Mouse (Mus musculus) lung, postnatal 0 days (tissue): ENCODE data around the gene Glis1. TPM values are rescaled to one million over a fixed set of nuclear protein-coding genes. Genes with fewer than 3 reads are reported as not detected.

Experiments used
- ATAC-seq: fragments of 200-750 bp; cut with Nextera tagmentation; 2 replicates; pipeline ENCODE4 v1.8.0; 2017; ENCODE audit warnings: moderate library complexity
- DNase-seq: peaks from one replicate; pipeline ENCODE4 v3.0.0-alpha.2; 2016; ENCODE audit warnings: low spot score
- H3K27ac ChIP-seq: fragments of 300-500 bp; sonication (generic); 2 replicates; pipeline ENCODE4 v1.5.1; 2014; ENCODE audit warnings: antibody characterized with exemption, mild to moderate bottlenecking, low read length, mixed read lengths
- H3K27me3 ChIP-seq: fragments of 300-500 bp; sonication (generic); replicated peaks from 2 replicates; pipeline ENCODE4 v1.6.1; 2014; ENCODE audit warnings: low read length, mixed read lengths; ENCODE audit not compliant: insufficient read depth
- H3K36me3 ChIP-seq: fragments of 300-500 bp; sonication (generic); 2 replicates; pipeline ENCODE4 v1.6.1; 2014; ENCODE audit warnings: low read length, mixed read lengths; ENCODE audit not compliant: insufficient read depth
- H3K4me1 ChIP-seq: fragments of 300-500 bp; sonication (generic); 2 replicates; pipeline ENCODE4 v1.6.1; 2014; ENCODE audit warnings: antibody characterized with exemption, low read depth, low read length, mixed read lengths; ENCODE audit not compliant: insufficient read depth
- H3K4me2 ChIP-seq: fragments of 300-500 bp; sonication (generic); replicated peaks from 2 replicates; pipeline ENCODE4 v1.6.1; 2014; ENCODE audit warnings: low read depth, mild to moderate bottlenecking, low read length, moderate library complexity, mixed read lengths
- H3K4me3 ChIP-seq: fragments of 300-500 bp; sonication (generic); 2 replicates; pipeline ENCODE4 v1.5.1; 2014; ENCODE audit warnings: low read depth, low read length
- H3K9ac ChIP-seq: fragments of 300-500 bp; sonication (generic); replicated peaks from 2 replicates; pipeline ENCODE4 v1.6.1; 2014; ENCODE audit warnings: low read depth, mild to moderate bottlenecking
- H3K9me3 ChIP-seq: fragments of 300-500 bp; sonication (generic); 2 replicates; pipeline ENCODE4 v1.6.1; 2016; ENCODE audit warnings: low read length, mixed read lengths
- CTCF ChIP-seq: IDR thresholded peaks from 2 replicates; pipeline ENCODE4 v1.5.1; 2016; ENCODE audit warnings: antibody characterized with exemption, mild to moderate bottlenecking
- EP300 ChIP-seq: IDR thresholded peaks from 2 replicates; pipeline ENCODE4 v1.6.1; 2016; ENCODE audit warnings: antibody characterized with exemption, mild to moderate bottlenecking, control low read depth
- WGBS: fragments of 180-500 bp; shearing (Covaris S2); extraction: QIAGEN DNeasy Blood & Tissue Kit; methylation state at CpG from one replicate; pipeline ENCODE4 v1.1.7; 2014; 5-methylcytosine and 5-hydroxymethylcytosine counted together
- polyA plus RNA-seq: library from polyadenylated mRNA; unstranded; fragments of >200 nt; fragmentation: Nextera tagmentation; extraction: Ambion mirVana; gene quantifications from 2 replicates; pipeline ENCODE4 v1.2.1, GENCODE M21; 2015

Glis1 gene
- polyA plus RNA-seq, 1 experiment from 2014 or later, result 0.76 TPM

DNA sequence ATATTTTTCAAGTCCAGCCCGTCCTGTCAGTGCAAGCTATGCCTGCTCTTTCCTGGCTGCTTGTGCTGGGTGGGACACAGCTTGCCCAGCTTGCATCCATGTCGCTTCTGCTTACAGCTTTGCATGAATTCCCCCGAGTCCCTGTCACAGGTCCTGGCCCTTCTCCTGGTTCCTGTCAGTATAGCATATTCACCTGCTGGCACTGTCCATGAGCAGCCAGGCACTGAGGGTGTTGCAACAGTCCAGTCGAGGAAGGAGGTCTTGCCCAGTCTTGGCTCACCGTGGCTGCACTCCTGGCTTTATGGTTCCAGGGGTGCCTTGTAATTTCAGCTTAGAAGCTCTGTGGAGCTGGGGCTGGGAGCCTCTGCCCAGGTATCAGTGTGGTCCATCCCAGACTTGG, 44.6 kb downstream of the Glis1 start:
- Histone ChIP-seq H3K4me2 (no peak overlapping the region), H3K36me3 (no peaks in the 10 kb centered on the region), H3K27me3 (no peaks in the 10 kb centered on the region), H3K4me3 (no peak overlapping the region), H3K27ac (no peak overlapping the region), H3K4me1 (no peaks in the 10 kb centered on the region), H3K9me3 (no peaks in the 10 kb centered on the region), H3K9ac (no peak overlapping the region)
- TF ChIP-seq EP300 (no peak), CTCF (no peak)
- ATAC-seq (no peak), DNase-seq (no peak)
- 64% methylated on average over 5 of the region's 5 CpGs for WGBS

DNA sequence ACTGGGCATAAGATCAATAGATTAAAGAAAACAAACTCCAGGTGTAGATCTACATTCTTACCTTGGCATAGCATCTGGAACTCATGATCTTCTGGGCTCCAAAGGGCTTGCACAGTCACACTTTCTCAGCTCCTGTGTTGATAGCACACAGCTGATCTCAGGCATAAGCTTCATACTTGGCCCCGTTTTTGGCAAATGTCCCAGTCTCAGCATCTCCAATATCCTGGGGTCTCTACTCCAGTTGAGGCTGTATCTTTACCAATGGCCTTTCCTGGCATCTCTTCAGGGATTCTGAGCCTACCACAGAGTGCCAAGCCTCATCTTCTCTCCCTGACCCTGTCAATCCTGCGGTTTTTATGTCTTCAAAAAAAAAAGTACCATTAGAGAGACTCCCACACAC, 48.1 kb downstream of the Glis1 start:
- Histone ChIP-seq H3K9ac (no peak overlapping the region), H3K36me3 (no peaks in the 10 kb centered on the region), H3K4me3 (no peak overlapping the region), H3K4me2 (no peak overlapping the region), H3K27me3 (no peaks in the 10 kb centered on the region), H3K4me1 (no peaks in the 10 kb centered on the region), H3K9me3 (no peaks in the 10 kb centered on the region), H3K27ac (no peak overlapping the region)
- ATAC-seq (no peak), DNase-seq (no peak)
- WGBS, result 69% methylated on average over 2 of the region's 2 CpGs
- no peak for TF ChIP-seq CTCF
- no peak for TF ChIP-seq EP300

DNA sequence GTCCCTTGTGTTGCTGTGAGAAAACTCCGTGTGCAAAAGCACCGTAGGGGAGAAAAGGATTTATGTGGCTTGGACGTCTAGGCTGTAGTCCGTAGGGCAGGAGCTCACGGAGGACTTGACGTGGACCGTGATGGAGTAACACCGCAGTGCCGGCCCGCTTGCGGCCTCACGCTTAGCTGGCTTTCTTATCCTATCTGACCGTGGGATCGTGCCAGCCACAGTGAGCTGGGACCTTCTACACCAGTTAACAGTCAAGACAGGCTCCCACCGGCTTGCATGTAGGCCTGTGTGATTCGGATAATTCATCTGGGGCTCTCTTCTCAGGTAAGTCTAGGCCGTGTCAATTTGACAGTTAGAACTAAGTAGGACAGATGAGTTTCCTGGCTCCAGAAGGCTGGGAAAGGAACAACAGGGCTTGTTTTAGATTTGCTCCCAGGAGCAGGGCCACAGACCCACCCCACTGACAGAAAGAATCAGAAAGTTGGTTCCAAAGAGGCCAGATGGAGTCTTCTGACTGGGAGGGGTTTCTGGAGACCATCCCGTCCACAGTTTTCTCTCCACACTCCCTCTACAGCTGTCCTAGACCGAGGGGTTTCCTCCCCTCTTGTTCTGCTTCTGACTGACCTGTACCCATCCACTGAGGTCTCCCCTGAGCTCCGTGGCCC, 49.3 kb downstream of the Glis1 start:
- TF ChIP-seq EP300 (no peak), CTCF (no peak)
- 88% methylated on average over 20 of the region's 20 CpGs for WGBS
- Histone ChIP-seq H3K36me3 (no peaks in the 10 kb centered on the region), H3K9me3 (no peaks in the 10 kb centered on the region), H3K9ac (no peak overlapping the region), H3K4me1 (no peaks in the 10 kb centered on the region), H3K27ac (no peak overlapping the region), H3K4me3 (no peak overlapping the region), H3K27me3 (no peaks in the 10 kb centered on the region), H3K4me2 (no peak overlapping the region)
- DNase-seq, result no peak
- ATAC-seq, result no peak

- no peak overlapping the region for H3K9ac ChIP-seq
- H3K4me2 ChIP-seq, result no peak overlapping the region
- no peaks in the 10 kb centered on the region for H3K4me1 ChIP-seq
- H3K27ac ChIP-seq, result no peak overlapping the region
- 85% methylated on average over 4 of the region's 4 CpGs for WGBS
- H3K36me3 ChIP-seq, result no peaks in the 10 kb centered on the region
- DNase-seq (no peak), ATAC-seq (no peak)
- H3K27me3 ChIP-seq, result no peaks in the 10 kb centered on the region
- H3K4me3 ChIP-seq, result no peak overlapping the region
- TF ChIP-seq EP300 (no peak), CTCF (no peak)
- H3K9me3 ChIP-seq, result no peaks in the 10 kb centered on the region
Measured at GRCm38 (mm10) chr4:107484221-107484575, 49.8 kb downstream of the Glis1 start.

- WGBS, result 50% methylated on average over 5 of the region's 5 CpGs
- Histone ChIP-seq H3K27ac (no peak overlapping the region), H3K36me3 (no peaks in the 10 kb centered on the region), H3K4me2 (no peak overlapping the region), H3K9ac (no peak overlapping the region), H3K27me3 (no peaks in the 10 kb centered on the region), H3K4me3 (no peak overlapping the region), H3K4me1 (no peaks in the 10 kb centered on the region), H3K9me3 (no peaks in the 10 kb centered on the region)
- TF ChIP-seq CTCF, result peak; percentile 60
- TF ChIP-seq EP300, result no peak
- peak; percentile 3; the same call in 1 of the 2 replicates for ATAC-seq
- peak; percentile 25 for DNase-seq
Measured at GRCm38 (mm10) chr4:107485903-107486302, 51.5 kb downstream of the Glis1 start.

DNA sequence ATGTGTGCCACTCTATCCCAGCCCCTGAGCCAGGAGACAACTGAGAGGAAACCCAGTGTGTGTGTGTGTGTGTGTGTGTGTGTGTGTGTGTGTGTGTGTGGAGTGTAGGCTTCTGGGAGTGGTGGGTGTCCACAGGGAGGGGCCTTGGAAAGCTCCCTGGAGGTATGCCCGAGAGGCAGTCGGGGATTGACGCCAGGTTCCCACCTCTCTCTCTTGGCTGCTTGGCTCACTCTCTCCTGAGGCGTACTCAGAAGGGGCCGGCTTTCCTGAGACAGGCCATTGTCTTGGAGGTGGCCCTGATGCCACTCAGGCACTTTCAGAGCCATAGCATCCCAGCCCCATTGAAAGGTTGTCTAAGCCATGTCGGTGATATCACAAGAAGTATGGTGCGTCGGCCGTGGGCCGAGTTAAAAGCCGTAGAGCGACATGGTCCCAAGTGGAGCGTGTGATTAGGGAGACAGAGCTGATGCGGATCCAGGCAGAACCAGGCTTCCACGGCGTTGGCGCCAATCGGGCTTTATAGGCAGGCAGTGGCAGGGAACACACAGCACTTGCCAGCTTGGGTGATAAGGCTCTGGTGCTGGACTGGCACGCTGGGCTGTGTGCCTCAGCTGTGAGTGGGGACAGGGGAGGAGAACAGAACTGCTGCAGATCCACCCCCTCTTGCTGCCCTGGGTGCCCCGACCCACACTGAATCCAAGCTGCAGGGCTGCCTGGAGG, 54.9 kb downstream of the Glis1 start:
- Histone ChIP-seq H3K27ac (no peak overlapping the region), H3K36me3 (no peaks in the 10 kb centered on the region), H3K4me1 (no peaks in the 10 kb centered on the region), H3K4me3 (no peak overlapping the region), H3K4me2 (no peak overlapping the region), H3K9ac (no peak overlapping the region), H3K27me3 (no peaks in the 10 kb centered on the region), H3K9me3 (no peaks in the 10 kb centered on the region)
- no peak for TF ChIP-seq CTCF
- TF ChIP-seq EP300, result no peak
- ATAC-seq, result no peak
- 66% methylated on average over 19 of the region's 20 CpGs for WGBS
- no peak for DNase-seq
